Mouse (Mus musculus) adrenal gland, postnatal 10 days (tissue): ENCODE measurements around the gene Lix1. TPM values are rescaled to one million over a fixed set of nuclear protein-coding genes. Genes with fewer than 3 reads are reported as not detected.

Source experiments
- DNase-seq: peaks from one replicate; pipeline ENCODE4 v3.0.0; 2021; ENCODE audit warnings: mixed read lengths
- total RNA-seq, 2 experiments: library from RNA; stranded (reverse); gene quantifications; 2 replicates each; pipeline ENCODE4 v1.2.3; 2021

Gene Lix1
- total RNA-seq, 2 experiments from 2014 or later, result 7.7 to 10.5 TPM

- DNase-seq, result no peak
Measured at GRCm38 (mm10) chr17:17496730-17497129, 94.3 kb downstream of the Lix1 start.

- DNase-seq, result no peak
Measured at GRCm38 (mm10) chr17:17498848-17499247, 96.4 kb downstream of the Lix1 start.

- no peak for DNase-seq
Measured at GRCm38 (mm10) chr17:17499278-17499677, 96.8 kb downstream of the Lix1 start.

GRCm38 (mm10) chr17:17506677-17507076 is 104.2 kb downstream of the Lix1 start:
- DNase-seq, result no peak

Other genes with a start within 250 kb of the Lix1 start
- 10 to 100 TPM; 22.1 to 24.3 TPM for gene Riok2, start 28.4 kb upstream of the Lix1 start, total RNA-seq
- 100 to 1,000 TPM; 101 to 135 TPM for gene Lnpep, start 222.4 kb downstream of the Lix1 start, total RNA-seq